Mouse (Mus musculus) embryonic fibroblast, embryonic 13.5 days (primary cell): ENCODE data around the gene Fam92b. TPM values are rescaled to one million over a fixed set of nuclear protein-coding genes. Genes with fewer than 3 reads are reported as not detected.

Experiments used
- H3K27ac ChIP-seq: 2 replicates; pipeline ENCODE4 v1.5.1; 2012; ENCODE audit warnings: low read length, control low read depth, inconsistent platforms; ENCODE audit not compliant: insufficient read depth
- H3K4me1 ChIP-seq: 2 replicates; pipeline ENCODE4 v1.6.1; 2011; ENCODE audit warnings: low read length; ENCODE audit not compliant: control insufficient read depth, insufficient read depth
- H3K4me3 ChIP-seq: 2 replicates; pipeline ENCODE4 v1.5.1; 2011; ENCODE audit warnings: mild to moderate bottlenecking, control low read depth, low read length; ENCODE audit not compliant: insufficient read depth
- CTCF ChIP-seq: IDR thresholded peaks from 2 replicates; pipeline ENCODE4 v1.5.1; 2011; ENCODE audit warnings: mild to moderate bottlenecking, control low read depth, low read length, moderate library complexity, borderline replicate concordance; ENCODE audit not compliant: insufficient read depth
- POLR2A ChIP-seq: IDR thresholded peaks from 2 replicates; pipeline ENCODE4 v1.6.1; 2011; ENCODE audit warnings: low read depth, mild to moderate bottlenecking, control low read depth, low read length, moderate library complexity
- polyA plus RNA-seq: library from polyadenylated mRNA; stranded (reverse); fragments of >200 nt; gene quantifications from 2 replicates; pipeline ENCODE4 v1.2.4, GENCODE M21; 2011; ENCODE audit warnings: low read depth; ENCODE audit not compliant: missing spikeins, insufficient read length

The Fam92b gene
- polyA plus RNA-seq, 1 experiment, result not detected

- no peaks in the 10 kb centered on the region for H3K4me1 ChIP-seq
- no peak overlapping the region for H3K4me3 ChIP-seq
- H3K27ac ChIP-seq, result no peak overlapping the region
- TF ChIP-seq POLR2A (no peak), CTCF (no peak)
Observed at GRCm38 (mm10) chr8:120160366-120160765, 16.9 kb downstream of the Fam92b start.

GRCm38 (mm10) chr8:120152636-120153035 lies 24.6 kb downstream of the Fam92b start:
- Histone ChIP-seq H3K4me1 (no peaks in the 10 kb centered on the region), H3K4me3 (no peak overlapping the region), H3K27ac (no peak overlapping the region)
- TF ChIP-seq POLR2A, result no peak
- no peak for TF ChIP-seq CTCF

DNA sequence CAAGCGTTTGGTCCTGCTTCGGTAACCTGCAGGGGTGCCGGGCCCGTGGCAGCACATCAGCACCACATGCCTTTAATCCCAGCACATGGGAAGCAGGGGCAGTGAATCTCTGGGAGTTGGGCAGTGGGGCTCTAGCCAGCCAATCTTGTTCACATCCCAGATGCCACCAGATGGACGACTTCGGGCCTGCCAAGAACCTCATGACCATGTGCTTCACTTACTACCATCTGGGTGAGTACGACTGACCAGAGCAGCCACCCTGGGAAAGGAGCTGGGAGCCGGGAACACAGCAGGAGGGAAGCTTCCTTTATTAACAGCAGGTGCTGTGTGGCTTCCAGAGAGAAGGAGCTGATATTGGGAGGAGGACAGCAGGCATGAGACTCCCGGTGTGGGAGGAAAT lies 26.1 kb downstream of the Fam92b start:
- TF ChIP-seq CTCF (no peak), POLR2A (no peak)
- H3K27ac ChIP-seq, result no peak overlapping the region

GRCm38 (mm10) chr8:120150028-120150427 lies 27.2 kb downstream of the Fam92b start:
- no peak for TF ChIP-seq POLR2A
- no peak for TF ChIP-seq CTCF
- Histone ChIP-seq H3K4me1 (no peaks in the 10 kb centered on the region), H3K27ac (no peak overlapping the region), H3K4me3 (no peak overlapping the region)

More for the DNA sequence above, 26.1 kb downstream of the Fam92b start:
- no peak overlapping the region for H3K4me3 ChIP-seq
- no peaks in the 10 kb centered on the region for H3K4me1 ChIP-seq

- TF ChIP-seq POLR2A (no peak), CTCF (no peak)
- no peak overlapping the region for H3K4me3 ChIP-seq
- no peak overlapping the region for H3K27ac ChIP-seq
- H3K4me1 ChIP-seq, result no peaks in the 10 kb centered on the region
Observed at GRCm38 (mm10) chr8:120146051-120146450, 31.2 kb downstream of the Fam92b start.

GRCm38 (mm10) chr8:120144652-120145301 lies 32.5 kb downstream of the Fam92b start:
- no peak overlapping the region for H3K4me3 ChIP-seq
- TF ChIP-seq POLR2A (no peak), CTCF (no peak)
- no peaks in the 10 kb centered on the region for H3K4me1 ChIP-seq
- H3K27ac ChIP-seq, result no peak overlapping the region

DNA sequence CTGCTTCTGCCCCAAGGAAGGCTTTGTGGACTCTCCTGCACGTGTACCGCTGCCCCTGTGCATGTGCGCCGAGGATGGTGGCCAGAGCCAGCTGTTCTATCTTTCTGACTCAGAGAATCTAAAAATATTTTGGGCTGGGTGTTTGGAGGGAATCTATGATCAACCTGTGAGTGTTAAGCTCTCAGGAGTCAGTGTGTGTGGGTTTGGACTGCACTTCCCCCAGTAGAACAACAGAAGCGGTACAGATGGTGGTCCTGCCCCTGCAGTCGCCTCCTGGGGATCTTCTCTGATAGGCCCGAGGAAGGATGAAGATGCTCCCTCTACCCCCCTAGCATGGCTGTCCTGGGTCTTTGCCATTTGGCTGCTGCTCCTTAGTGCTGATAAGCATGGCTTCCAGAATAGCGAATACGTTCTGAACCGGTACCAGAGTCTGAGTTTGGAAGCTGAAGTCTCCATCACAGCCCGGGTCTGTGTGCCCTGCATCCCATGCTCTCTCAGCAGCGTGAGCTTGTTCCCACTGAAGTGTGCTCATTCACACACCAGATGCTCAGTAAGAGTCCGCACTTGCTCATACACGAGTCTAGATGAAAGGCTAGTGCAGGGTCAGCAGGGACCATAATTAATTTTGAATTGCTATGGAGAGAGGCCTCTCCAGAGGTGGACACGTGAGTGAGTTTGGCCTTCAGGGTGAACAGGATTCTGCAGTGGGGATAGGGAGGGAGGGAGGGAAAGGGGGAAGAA lies 33.2 kb downstream of the Fam92b start:
- Histone ChIP-seq H3K27ac (no peak overlapping the region), H3K4me3 (no peak overlapping the region), H3K4me1 (no peaks in the 10 kb centered on the region)
- TF ChIP-seq POLR2A (no peak), CTCF (no peak)

GRCm38 (mm10) chr8:120140769-120141168 lies 36.5 kb downstream of the Fam92b start:
- Histone ChIP-seq H3K4me1 (no peaks in the 10 kb centered on the region), H3K4me3 (no peak overlapping the region), H3K27ac (no peak overlapping the region)
- TF ChIP-seq POLR2A, result no peak
- no peak for TF ChIP-seq CTCF

GRCm38 (mm10) chr8:120138958-120139357 lies 38.3 kb downstream of the Fam92b start:
- Histone ChIP-seq H3K27ac (no peak overlapping the region), H3K4me1 (no peaks in the 10 kb centered on the region), H3K4me3 (no peak overlapping the region)
- TF ChIP-seq CTCF (no peak), POLR2A (no peak)

DNA sequence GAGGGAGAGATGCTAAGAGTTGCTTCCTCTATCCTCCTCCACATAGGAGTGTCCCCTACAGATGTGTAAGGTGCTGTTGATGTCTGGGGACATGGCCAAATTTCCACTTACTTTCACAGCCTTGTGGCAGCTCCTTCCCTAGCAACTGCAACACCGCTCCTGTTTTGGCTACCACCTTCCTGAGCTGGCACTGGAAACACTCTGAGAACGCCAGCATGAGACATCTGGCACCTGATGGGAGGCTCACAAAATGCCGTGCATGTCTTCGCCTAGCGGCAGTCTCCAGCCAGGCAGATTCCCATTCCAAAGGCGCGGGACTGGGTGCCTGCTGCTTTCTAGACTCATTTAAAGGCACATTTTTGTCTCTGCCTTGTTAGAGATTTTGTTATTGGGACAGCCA lies 40.6 kb downstream of the Fam92b start:
- TF ChIP-seq POLR2A (no peak), CTCF (no peak)
- Histone ChIP-seq H3K27ac (no peak overlapping the region), H3K4me3 (no peak overlapping the region), H3K4me1 (no peaks in the 10 kb centered on the region)
